Mouse (Mus musculus) heart, embryonic 10.5 days (tissue): Measurements from ENCODE around the gene Etv6. TPM values are rescaled to one million over a fixed set of nuclear protein-coding genes. Genes with fewer than 3 reads are reported as not detected.

ENCODE experiments used
- DNase-seq: peaks from one replicate; pipeline ENCODE4 v3.0.0-alpha.2; 2017; ENCODE audit warnings: low spot score
- H3K27ac ChIP-seq: fragments of 300-500 bp; sonication (generic); 2 replicates; pipeline ENCODE4 v1.5.1; 2016; ENCODE audit warnings: mild to moderate bottlenecking
- H3K27me3 ChIP-seq: fragments of 300-500 bp; sonication (generic); 2 replicates; pipeline ENCODE4 v1.6.1; 2016; ENCODE audit warnings: mild to moderate bottlenecking; ENCODE audit not compliant: poor library complexity, insufficient read depth, severe bottlenecking
- H3K36me3 ChIP-seq: fragments of 300-500 bp; sonication (generic); 2 replicates; pipeline ENCODE4 v1.6.1; 2016; ENCODE audit warnings: mild to moderate bottlenecking, moderate library complexity
- H3K4me1 ChIP-seq: fragments of 300-500 bp; sonication (generic); 2 replicates; pipeline ENCODE4 v1.6.1; 2016; ENCODE audit warnings: mild to moderate bottlenecking
- H3K4me3 ChIP-seq: fragments of 300-500 bp; sonication (generic); 2 replicates; pipeline ENCODE4 v1.5.1; 2016; ENCODE audit warnings: mild to moderate bottlenecking, moderate library complexity
- H3K9me3 ChIP-seq: fragments of 300-500 bp; sonication (generic); 2 replicates; pipeline ENCODE4 v1.6.1; 2016; ENCODE audit warnings: mild to moderate bottlenecking, moderate library complexity
- WGBS: fragments of 180-500 bp; shearing (Covaris S2); methylation state at CpG from one replicate; pipeline ENCODE4 v1.1.7; 2016; 5-methylcytosine and 5-hydroxymethylcytosine counted together
- polyA plus RNA-seq: library from polyadenylated mRNA; unstranded; fragments of >200 nt; fragmentation: Nextera tagmentation; extraction: Ambion mirVana; gene quantifications from 2 replicates; pipeline ENCODE4 v1.2.1, GENCODE M21; 2016

The Etv6 gene
- polyA plus RNA-seq, 1 experiment from 2014 or later, result 16.2 TPM

- DNase-seq, result no peak
- no peak overlapping the region for H3K4me3 ChIP-seq
- 81% methylated on average over 5 of the region's 5 CpGs for WGBS
- no peaks in the 10 kb centered on the region for H3K27me3 ChIP-seq
- no peaks in the 10 kb centered on the region; the same call in 1 of the 2 replicates for H3K36me3 ChIP-seq
- no peaks in the 10 kb centered on the region for H3K9me3 ChIP-seq
- H3K27ac ChIP-seq, result no peak overlapping the region
- H3K4me1 ChIP-seq, result peaks cover 61% of the 10 kb centered on the region
Measured at GRCm38 (mm10) chr6:134177196-134177595, 141.7 kb downstream of the Etv6 start.

DNA sequence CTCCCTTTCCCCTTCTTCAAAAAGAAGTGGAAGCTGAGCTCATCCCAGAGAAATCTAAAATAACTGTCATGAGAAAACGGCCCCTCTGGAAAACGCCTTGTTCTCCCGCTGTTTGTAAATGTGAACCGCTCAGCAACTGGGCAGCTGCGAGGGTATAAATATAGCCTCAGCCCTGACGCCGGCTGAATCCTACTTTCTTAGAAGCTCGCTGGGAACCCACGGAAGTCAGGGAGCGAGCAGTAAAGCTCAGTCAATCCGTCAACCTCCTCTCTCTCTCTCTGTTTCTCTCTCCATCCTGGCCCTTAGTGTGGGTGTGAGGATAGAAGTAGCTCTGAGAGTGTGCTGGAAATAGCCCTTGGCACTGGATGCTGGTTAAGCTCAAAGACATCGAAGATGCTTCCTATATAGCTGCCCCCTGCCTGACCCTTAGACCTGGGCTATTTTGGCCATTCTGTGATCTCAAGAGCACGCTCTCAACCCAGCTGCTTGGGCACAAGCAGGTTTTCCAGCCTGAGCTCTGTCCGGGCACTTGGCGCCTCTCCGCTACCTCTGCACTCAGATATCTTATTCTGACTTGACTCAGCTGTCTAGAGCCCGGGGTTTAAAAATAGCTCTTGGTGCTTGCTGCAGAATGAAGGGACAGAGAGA, 146.9 kb downstream of the Etv6 start:
- peak overlapping the region; percentile 36 for H3K4me3 ChIP-seq
- WGBS, result 40% methylated on average over 17 of the region's 17 CpGs
- H3K36me3 ChIP-seq, result no peaks in the 10 kb centered on the region
- peaks cover 71% of the 10 kb centered on the region for H3K4me1 ChIP-seq
- H3K27me3 ChIP-seq, result no peaks in the 10 kb centered on the region
- no peaks in the 10 kb centered on the region for H3K9me3 ChIP-seq
- DNase-seq, result peak; percentile 90
- peak overlapping the region; percentile 88 for H3K27ac ChIP-seq

GRCm38 (mm10) chr6:134183592-134184342, 148.3 kb downstream of the Etv6 start:
- Histone ChIP-seq H3K27ac (peak overlapping the region; percentile 88), H3K4me3 (no peak overlapping the region), H3K4me1 (peaks cover 77% of the 10 kb centered on the region), H3K9me3 (no peaks in the 10 kb centered on the region), H3K36me3 (no peaks in the 10 kb centered on the region), H3K27me3 (no peaks in the 10 kb centered on the region)
- DNase-seq, result no peak
- WGBS, result 65% methylated on average over 11 of the region's 11 CpGs

DNA sequence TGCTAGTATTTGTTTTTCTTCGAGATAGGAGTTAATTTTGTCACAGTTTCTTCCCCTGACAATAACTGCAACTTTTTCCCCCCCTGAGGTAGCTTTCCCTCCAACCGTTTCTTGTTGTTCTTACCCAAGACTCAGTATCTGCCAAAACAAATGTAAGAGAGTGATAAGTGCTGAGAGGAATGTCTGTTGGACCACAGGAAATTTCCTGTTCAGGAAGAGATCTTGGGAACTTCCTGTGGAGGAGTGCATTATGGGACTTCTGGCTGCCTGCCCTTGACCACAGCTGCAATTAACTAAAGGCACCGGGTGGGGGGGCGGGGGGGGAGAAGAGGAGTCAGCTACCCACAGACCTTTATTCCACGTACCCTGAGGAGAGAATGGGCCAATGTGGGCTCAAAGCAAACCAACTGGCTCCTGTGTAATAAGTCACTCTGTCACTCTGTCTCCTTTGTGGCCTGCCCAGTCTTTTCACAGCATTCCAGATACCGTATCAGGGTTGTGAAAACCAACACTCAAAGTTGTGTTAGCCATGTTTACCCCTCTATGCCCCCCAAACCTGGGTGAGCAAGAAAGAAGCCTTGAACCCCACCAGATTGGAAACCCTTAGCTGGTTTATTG, 150.9 kb downstream of the Etv6 start:
- WGBS, result 40% methylated on average over 6 of the region's 6 CpGs
- Histone ChIP-seq H3K27ac (peak overlapping the region; percentile 65; the same call in 1 of the 2 replicates), H3K36me3 (no peaks in the 10 kb centered on the region), H3K4me1 (peaks cover 81% of the 10 kb centered on the region), H3K9me3 (no peaks in the 10 kb centered on the region), H3K27me3 (no peaks in the 10 kb centered on the region), H3K4me3 (no peak overlapping the region)
- no peak for DNase-seq

- Histone ChIP-seq H3K27me3 (no peaks in the 10 kb centered on the region), H3K9me3 (no peaks in the 10 kb centered on the region), H3K4me3 (no peak overlapping the region), H3K4me1 (peaks cover 60% of the 10 kb centered on the region), H3K27ac (peak overlapping the region; percentile 89), H3K36me3 (no peaks in the 10 kb centered on the region)
- 35% methylated on average over 3 of the region's 3 CpGs for WGBS
- no peak for DNase-seq
Measured at GRCm38 (mm10) chr6:134188719-134189118, 153.2 kb downstream of the Etv6 start.

DNA sequence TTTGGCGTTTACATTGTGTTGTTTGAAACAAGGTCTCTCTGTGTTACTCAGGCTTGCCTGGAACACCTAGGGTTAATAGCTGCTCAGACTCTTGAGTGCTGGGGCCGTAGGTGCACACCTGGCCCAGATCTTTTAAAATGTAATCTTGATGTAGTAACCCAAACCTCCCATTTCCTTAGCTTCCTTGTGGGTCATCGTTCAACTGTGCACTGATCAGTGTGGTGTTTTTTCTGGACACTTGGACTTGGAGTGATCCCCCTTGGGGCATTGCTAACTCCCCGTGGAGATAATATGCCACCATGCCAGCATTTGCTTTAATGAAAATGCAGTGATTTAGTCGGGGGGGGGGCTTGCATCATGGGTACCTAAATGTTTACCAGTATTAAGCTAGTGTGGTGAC, 153.7 kb downstream of the Etv6 start:
- Histone ChIP-seq H3K4me3 (no peak overlapping the region), H3K27ac (peak overlapping the region; percentile 89), H3K4me1 (peaks cover 56% of the 10 kb centered on the region), H3K27me3 (no peaks in the 10 kb centered on the region), H3K9me3 (no peaks in the 10 kb centered on the region), H3K36me3 (no peaks in the 10 kb centered on the region)
- DNase-seq, result no peak
- WGBS, result 43% methylated on average over 5 of the region's 5 CpGs

- 17% methylated on average over 7 of the region's 7 CpGs for WGBS
- H3K4me3 ChIP-seq, result no peak overlapping the region
- peak overlapping the region; percentile 89 for H3K27ac ChIP-seq
- no peaks in the 10 kb centered on the region for H3K36me3 ChIP-seq
- peak; percentile 79 for DNase-seq
- peaks cover 51% of the 10 kb centered on the region for H3K4me1 ChIP-seq
- H3K9me3 ChIP-seq, result no peaks in the 10 kb centered on the region
- H3K27me3 ChIP-seq, result no peaks in the 10 kb centered on the region
Measured at GRCm38 (mm10) chr6:134189575-134190132, 154.2 kb downstream of the Etv6 start.

GRCm38 (mm10) chr6:134190597-134191278, 155.2 kb downstream of the Etv6 start:
- H3K27me3 ChIP-seq, result no peaks in the 10 kb centered on the region
- H3K4me1 ChIP-seq, result peaks cover 40% of the 10 kb centered on the region
- H3K27ac ChIP-seq, result peak overlapping the region; percentile 89; the same call in 1 of the 2 replicates
- H3K9me3 ChIP-seq, result no peaks in the 10 kb centered on the region
- 62% methylated on average over 7 of the region's 7 CpGs for WGBS
- H3K36me3 ChIP-seq, result no peaks in the 10 kb centered on the region
- no peak for DNase-seq
- no peak overlapping the region for H3K4me3 ChIP-seq

DNA sequence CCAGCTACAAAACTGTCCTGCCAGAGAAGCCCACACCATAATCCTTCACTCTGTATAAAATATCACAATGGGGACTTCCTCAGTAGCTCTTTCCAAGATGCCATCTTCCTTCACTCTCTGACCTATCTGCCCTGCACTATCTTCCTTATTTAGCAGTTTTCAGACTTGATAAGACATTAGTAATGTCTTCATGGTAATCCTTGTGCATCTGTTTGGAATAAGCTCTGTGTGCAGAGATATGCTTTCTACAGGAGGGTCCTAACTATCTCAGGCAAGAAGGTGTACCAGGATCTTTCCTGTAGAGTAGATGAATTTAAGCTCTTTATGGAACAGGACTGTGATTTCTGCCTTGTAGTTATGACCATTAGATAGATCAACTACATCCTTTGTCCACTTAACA, 157.2 kb downstream of the Etv6 start:
- H3K36me3 ChIP-seq, result no peaks in the 10 kb centered on the region
- H3K27ac ChIP-seq, result no peak overlapping the region
- H3K9me3 ChIP-seq, result no peaks in the 10 kb centered on the region
- no peak overlapping the region for H3K4me3 ChIP-seq
- H3K27me3 ChIP-seq, result no peaks in the 10 kb centered on the region
- H3K4me1 ChIP-seq, result peaks cover 36% of the 10 kb centered on the region
- DNase-seq, result no peak

- DNase-seq, result no peak
- H3K4me1 ChIP-seq, result peaks cover 21% of the 10 kb centered on the region
- 89% methylated on average over 1 of the region's 1 CpGs for WGBS
- peak overlapping the region; percentile 75 for H3K27ac ChIP-seq
- no peaks in the 10 kb centered on the region for H3K9me3 ChIP-seq
- no peak overlapping the region for H3K4me3 ChIP-seq
- 0 out of 2 replicates have a peak, but pooled peaks cover 1% of the 10 kb centered on the region for H3K36me3 ChIP-seq
- no peaks in the 10 kb centered on the region for H3K27me3 ChIP-seq
Measured at GRCm38 (mm10) chr6:134199895-134200294, 164.4 kb downstream of the Etv6 start.

DNA sequence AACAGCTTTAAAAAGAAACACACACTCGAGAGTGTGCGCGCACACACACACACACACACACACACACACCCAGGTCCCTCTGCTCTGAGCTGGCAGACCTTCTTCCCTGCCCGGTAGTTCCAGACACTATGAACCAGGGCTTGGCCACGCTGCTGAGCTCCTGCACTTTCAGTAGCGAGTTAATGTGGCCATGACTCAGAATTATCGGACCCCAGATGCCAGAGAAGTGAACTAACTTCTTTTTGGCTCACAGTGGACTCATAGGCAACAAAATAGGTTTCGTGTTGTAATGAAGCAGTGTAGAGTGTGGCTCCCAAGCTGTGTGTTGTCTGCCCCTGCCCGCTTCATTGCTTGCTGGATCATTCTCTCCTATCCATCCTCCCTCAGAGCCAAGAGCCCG, 165.1 kb downstream of the Etv6 start:
- H3K27me3 ChIP-seq, result no peaks in the 10 kb centered on the region
- peak overlapping the region; percentile 75; the same call in 1 of the 2 replicates for H3K27ac ChIP-seq
- H3K4me3 ChIP-seq, result no peak overlapping the region
- H3K9me3 ChIP-seq, result no peaks in the 10 kb centered on the region
- peaks cover 23% of the 10 kb centered on the region for H3K4me1 ChIP-seq
- 0 out of 2 replicates have a peak, but pooled peaks cover 2% of the 10 kb centered on the region for H3K36me3 ChIP-seq
- WGBS, result 78% methylated on average over 10 of the region's 10 CpGs
- no peak for DNase-seq

DNA sequence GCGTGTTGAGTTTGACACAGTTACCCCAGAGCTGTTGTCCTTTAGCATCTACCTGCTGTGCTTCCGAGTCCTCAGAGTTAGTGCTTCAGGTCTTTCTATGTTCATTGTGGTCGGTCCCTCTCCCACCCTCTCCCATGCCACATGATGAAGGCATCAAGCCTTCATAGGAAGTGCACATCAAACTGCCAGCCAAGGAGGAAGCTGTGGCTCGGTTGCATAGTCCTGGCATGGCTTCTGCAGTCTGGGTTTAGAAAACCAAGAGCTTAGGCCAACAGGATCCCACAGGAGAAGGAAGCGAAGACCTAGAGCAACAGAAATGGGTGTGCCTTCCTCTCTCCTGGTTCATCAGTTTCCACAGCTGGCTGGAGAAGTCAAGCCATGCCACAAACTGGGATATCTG, 166.7 kb downstream of the Etv6 start:
- no peaks in the 10 kb centered on the region for H3K9me3 ChIP-seq
- H3K4me3 ChIP-seq, result no peak overlapping the region
- 0 out of 2 replicates have a peak, but pooled peaks cover 2% of the 10 kb centered on the region for H3K36me3 ChIP-seq
- peaks cover 34% of the 10 kb centered on the region for H3K4me1 ChIP-seq
- H3K27ac ChIP-seq, result no peak overlapping the region
- H3K27me3 ChIP-seq, result no peaks in the 10 kb centered on the region
- 88% methylated on average over 5 of the region's 5 CpGs for WGBS
- DNase-seq, result no peak
